Mouse (Mus musculus): ENCODE measurements around the gene Chl1. TPM values are rescaled to one million over a fixed set of nuclear protein-coding genes. Genes with fewer than 3 reads are reported as not detected.

Chl1 gene
- polyA plus RNA-seq (2015; fragmentation: Nextera tagmentation; extraction: Ambion mirVana): 121 and 127 TPM in 2 replicates

- 2% methylated on average over 25 of the region's 25 CpGs for WGBS
- H3K4me1 ChIP-seq (replicated peaks; ENCODE audit: control insufficient read depth, insufficient read depth, low read length): peaks cover 23% of the 10 kb centered on the region
- ATAC-seq: peak; percentile 8
- peak within 1 kb of the TSS; percentile 67 for H3K4me3 ChIP-seq (replicated peaks; ENCODE audit: low read length)
- H3K27ac ChIP-seq (ENCODE audit: low read length): peak within 1 kb of the TSS; percentile 98
- no peaks in the 10 kb centered on the region for H3K36me3 ChIP-seq (ENCODE audit: control insufficient read depth, insufficient read depth)
- H3K9ac ChIP-seq (replicated peaks; ENCODE audit: low read depth, low read length): peak within 1 kb of the TSS; percentile 88
- no peaks in the 10 kb centered on the region for H3K9me3 ChIP-seq (ENCODE audit: control insufficient read depth, low read length)
- H3K27me3 ChIP-seq (replicated peaks; ENCODE audit: control insufficient read depth, insufficient read depth, low read length): no peaks in the 10 kb centered on the region
- H3K4me2 ChIP-seq (ENCODE audit: low read length): peak within 1 kb of the TSS; percentile 77
Measured at GRCm38 (mm10) chr6:103510392-103511289, at the start of gene Chl1. Gene Chl1 (plus strand): TSS chr6:103510586.

GRCm38 (mm10) chr6:103465479-103466080, 44.8 kb upstream of the Chl1 start:
- no peak overlapping the region for H3K4me2 ChIP-seq (ENCODE audit: low read length)
- H3K4me3 ChIP-seq (replicated peaks; ENCODE audit: low read length): no peak overlapping the region
- no peak overlapping the region for H3K27ac ChIP-seq (ENCODE audit: low read length)
- no peaks in the 10 kb centered on the region for H3K4me1 ChIP-seq (replicated peaks; ENCODE audit: control insufficient read depth, insufficient read depth, low read length)
- H3K9ac ChIP-seq (replicated peaks; ENCODE audit: low read depth, low read length): no peak overlapping the region
- H3K27me3 ChIP-seq (replicated peaks; ENCODE audit: control insufficient read depth, insufficient read depth, low read length): no peaks in the 10 kb centered on the region
- H3K36me3 ChIP-seq (ENCODE audit: control insufficient read depth, insufficient read depth): no peaks in the 10 kb centered on the region
- WGBS: 53% methylated on average over 5 of the region's 5 CpGs
- no peaks in the 10 kb centered on the region for H3K9me3 ChIP-seq (ENCODE audit: control insufficient read depth, low read length)
- ATAC-seq: no peak

GRCm38 (mm10) chr6:103473316-103473715, 37.1 kb upstream of the Chl1 start:
- WGBS: 61% methylated on average over 5 of the region's 5 CpGs

GRCm38 (mm10) chr6:103487199-103487598, 23.2 kb upstream of the Chl1 start:
- Histone ChIP-seq H3K36me3 (ENCODE audit: control insufficient read depth, insufficient read depth) (no peaks in the 10 kb centered on the region), H3K4me1 (replicated peaks; ENCODE audit: control insufficient read depth, insufficient read depth, low read length) (no peaks in the 10 kb centered on the region), H3K4me3 (replicated peaks; ENCODE audit: low read length) (no peak overlapping the region), H3K9ac (replicated peaks; ENCODE audit: low read depth, low read length) (no peak overlapping the region), H3K27ac (ENCODE audit: low read length) (no peak overlapping the region), H3K4me2 (ENCODE audit: low read length) (no peak overlapping the region), H3K27me3 (replicated peaks; ENCODE audit: control insufficient read depth, insufficient read depth, low read length) (no peaks in the 10 kb centered on the region), H3K9me3 (ENCODE audit: control insufficient read depth, low read length) (no peaks in the 10 kb centered on the region)
- no peak for ATAC-seq
- 79% methylated on average over 1 of the region's 1 CpGs for WGBS

More at GRCm38 (mm10) chr6:103473316-103473715, 37.1 kb upstream of the Chl1 start:
- H3K27ac ChIP-seq (ENCODE audit: low read length): no peak overlapping the region
- no peaks in the 10 kb centered on the region for H3K9me3 ChIP-seq (ENCODE audit: control insufficient read depth, low read length)
- no peak overlapping the region for H3K4me2 ChIP-seq (ENCODE audit: low read length)
- H3K4me3 ChIP-seq (replicated peaks; ENCODE audit: low read length): no peak overlapping the region
- no peak for ATAC-seq
- H3K4me1 ChIP-seq (replicated peaks; ENCODE audit: control insufficient read depth, insufficient read depth, low read length): no peaks in the 10 kb centered on the region
- no peaks in the 10 kb centered on the region for H3K27me3 ChIP-seq (replicated peaks; ENCODE audit: control insufficient read depth, insufficient read depth, low read length)
- no peaks in the 10 kb centered on the region for H3K36me3 ChIP-seq (ENCODE audit: control insufficient read depth, insufficient read depth)
- H3K9ac ChIP-seq (replicated peaks; ENCODE audit: low read depth, low read length): no peak overlapping the region

GRCm38 (mm10) chr6:103498404-103498803, 12.0 kb upstream of the Chl1 start:
- Histone ChIP-seq H3K27me3 (replicated peaks; ENCODE audit: control insufficient read depth, insufficient read depth, low read length) (no peaks in the 10 kb centered on the region), H3K4me2 (ENCODE audit: low read length) (no peak overlapping the region), H3K27ac (ENCODE audit: low read length) (no peak overlapping the region), H3K4me1 (replicated peaks; ENCODE audit: control insufficient read depth, insufficient read depth, low read length) (no peaks in the 10 kb centered on the region), H3K4me3 (replicated peaks; ENCODE audit: low read length) (no peak overlapping the region), H3K9ac (replicated peaks; ENCODE audit: low read depth, low read length) (no peak overlapping the region), H3K36me3 (ENCODE audit: control insufficient read depth, insufficient read depth) (no peaks in the 10 kb centered on the region), H3K9me3 (ENCODE audit: control insufficient read depth, low read length) (no peaks in the 10 kb centered on the region)
- WGBS: 70% methylated on average over 4 of the region's 4 CpGs
- ATAC-seq: no peak

GRCm38 (mm10) chr6:103504065-103504464, 6.3 kb upstream of the Chl1 start:
- Histone ChIP-seq H3K27me3 (replicated peaks; ENCODE audit: control insufficient read depth, insufficient read depth, low read length) (no peaks in the 10 kb centered on the region), H3K36me3 (ENCODE audit: control insufficient read depth, insufficient read depth) (no peaks in the 10 kb centered on the region), H3K4me2 (ENCODE audit: low read length) (no peak overlapping the region), H3K9me3 (ENCODE audit: control insufficient read depth, low read length) (no peaks in the 10 kb centered on the region), H3K4me3 (replicated peaks; ENCODE audit: low read length) (no peak overlapping the region), H3K27ac (ENCODE audit: low read length) (no peak overlapping the region), H3K4me1 (replicated peaks; ENCODE audit: control insufficient read depth, insufficient read depth, low read length) (0 out of 2 replicates have a peak, but pooled peaks cover 4% of the 10 kb centered on the region), H3K9ac (replicated peaks; ENCODE audit: low read depth, low read length) (no peak overlapping the region)
- no peak for ATAC-seq
- WGBS: 57% methylated on average over 3 of the region's 3 CpGs

- Histone ChIP-seq H3K4me3 (replicated peaks; ENCODE audit: low read length) (no peak overlapping the region), H3K27me3 (replicated peaks; ENCODE audit: control insufficient read depth, insufficient read depth, low read length) (no peaks in the 10 kb centered on the region), H3K9ac (replicated peaks; ENCODE audit: low read depth, low read length) (no peak overlapping the region), H3K4me2 (ENCODE audit: low read length) (no peak overlapping the region), H3K9me3 (ENCODE audit: control insufficient read depth, low read length) (no peaks in the 10 kb centered on the region), H3K4me1 (replicated peaks; ENCODE audit: control insufficient read depth, insufficient read depth, low read length) (peaks cover 15% of the 10 kb centered on the region), H3K27ac (ENCODE audit: low read length) (peak overlapping the region; percentile 55), H3K36me3 (ENCODE audit: control insufficient read depth, insufficient read depth) (no peaks in the 10 kb centered on the region)
- peak; percentile 67 for ATAC-seq
- 45% methylated on average over 3 of the region's 3 CpGs for WGBS
Measured at GRCm38 (mm10) chr6:103507751-103508575, 2.4 kb upstream of the Chl1 start.

- peaks cover 20% of the 10 kb centered on the region for H3K4me1 ChIP-seq (replicated peaks; ENCODE audit: control insufficient read depth, insufficient read depth, low read length)
- no peak for ATAC-seq
- no peak overlapping the region for H3K4me3 ChIP-seq (replicated peaks; ENCODE audit: low read length)
- H3K9me3 ChIP-seq (ENCODE audit: control insufficient read depth, low read length): no peaks in the 10 kb centered on the region
- no peaks in the 10 kb centered on the region for H3K36me3 ChIP-seq (ENCODE audit: control insufficient read depth, insufficient read depth)
- no peaks in the 10 kb centered on the region for H3K27me3 ChIP-seq (replicated peaks; ENCODE audit: control insufficient read depth, insufficient read depth, low read length)
- peak overlapping the region; percentile 41 for H3K27ac ChIP-seq (ENCODE audit: low read length)
- H3K4me2 ChIP-seq (ENCODE audit: low read length): peak overlapping the region; percentile 77
- 54% methylated on average over 4 of the region's 4 CpGs for WGBS
- no peak overlapping the region for H3K9ac ChIP-seq (replicated peaks; ENCODE audit: low read depth, low read length)
Measured at GRCm38 (mm10) chr6:103509596-103509995, 790 bp upstream of the Chl1 start.
